Mouse (Mus musculus): ENCODE measurements around the gene Rapgef6. TPM values are rescaled to one million over a fixed set of nuclear protein-coding genes. Genes with fewer than 3 reads are reported as not detected.

Rapgef6 gene
- polyA plus RNA-seq, 1 experiment from 2014 or later: 46.8 TPM

- Histone ChIP-seq H3K27me3 (no peaks in the 10 kb centered on the region), H3K4me3 (no peak overlapping the region), H3K4me2 (no peak overlapping the region), H3K36me3 (peaks cover 43% of the 10 kb centered on the region), H3K9ac (no peak overlapping the region), H3K9me3 (no peaks in the 10 kb centered on the region), H3K4me1 (replicated peaks) (peaks cover 14% of the 10 kb centered on the region), H3K27ac (replicated peaks) (no peak overlapping the region)
- ATAC-seq (ENCODE audit: low read depth): no peak
- WGBS: 84% methylated on average over 3 of the region's 3 CpGs
These were observed 204.0 kb downstream of the Rapgef6 start for GRCm38 (mm10) chr11:54726571-54727062.

- WGBS: 81% methylated on average over 5 of the region's 5 CpGs
- Histone ChIP-seq H3K4me1 (replicated peaks) (peaks cover 14% of the 10 kb centered on the region), H3K9ac (no peak overlapping the region), H3K27me3 (no peaks in the 10 kb centered on the region), H3K9me3 (no peaks in the 10 kb centered on the region), H3K27ac (replicated peaks) (no peak overlapping the region), H3K36me3 (peaks cover 40% of the 10 kb centered on the region), H3K4me3 (no peak overlapping the region), H3K4me2 (no peak overlapping the region)
- no peak for ATAC-seq (ENCODE audit: low read depth)
These were observed 204.8 kb downstream of the Rapgef6 start for GRCm38 (mm10) chr11:54727327-54727901.

- Histone ChIP-seq H3K27me3 (no peaks in the 10 kb centered on the region), H3K4me3 (no peak overlapping the region), H3K27ac (replicated peaks) (no peak overlapping the region), H3K9ac (no peak overlapping the region), H3K4me1 (replicated peaks) (peaks cover 14% of the 10 kb centered on the region), H3K36me3 (peaks cover 31% of the 10 kb centered on the region), H3K4me2 (no peak overlapping the region), H3K9me3 (no peaks in the 10 kb centered on the region)
- ATAC-seq (ENCODE audit: low read depth): no peak
- 69% methylated on average over 2 of the region's 2 CpGs for WGBS
These were observed 205.7 kb downstream of the Rapgef6 start for GRCm38 (mm10) chr11:54728371-54728770.

GRCm38 (mm10) chr11:54729311-54729710 lies 206.7 kb downstream of the Rapgef6 start:
- no peak overlapping the region for H3K27ac ChIP-seq (replicated peaks)
- peaks cover 30% of the 10 kb centered on the region for H3K36me3 ChIP-seq
- WGBS: 87% methylated on average over 3 of the region's 3 CpGs
- no peaks in the 10 kb centered on the region for H3K9me3 ChIP-seq
- H3K4me3 ChIP-seq: no peak overlapping the region
- H3K4me1 ChIP-seq (replicated peaks): peaks cover 16% of the 10 kb centered on the region
- H3K27me3 ChIP-seq: no peaks in the 10 kb centered on the region
- H3K9ac ChIP-seq: no peak overlapping the region
- H3K4me2 ChIP-seq: no peak overlapping the region
- ATAC-seq (ENCODE audit: low read depth): no peak

- WGBS: 90% methylated on average over 5 of the region's 5 CpGs
- Histone ChIP-seq H3K9ac (no peak overlapping the region), H3K36me3 (peaks cover 40% of the 10 kb centered on the region), H3K9me3 (no peaks in the 10 kb centered on the region), H3K27me3 (no peaks in the 10 kb centered on the region), H3K4me3 (no peak overlapping the region), H3K27ac (replicated peaks) (no peak overlapping the region), H3K4me1 (replicated peaks) (peaks cover 10% of the 10 kb centered on the region; the same call in 1 of the 2 replicates), H3K4me2 (no peak overlapping the region)
- no peak for ATAC-seq (ENCODE audit: low read depth)
These were observed 208.3 kb downstream of the Rapgef6 start for GRCm38 (mm10) chr11:54730931-54731330.

- ATAC-seq (ENCODE audit: low read depth): no peak
- H3K27ac ChIP-seq (replicated peaks): no peak overlapping the region
- no peak overlapping the region for H3K9ac ChIP-seq
- no peaks in the 10 kb centered on the region for H3K27me3 ChIP-seq
- no peak overlapping the region for H3K4me3 ChIP-seq
- 88% methylated on average over 7 of the region's 7 CpGs for WGBS
- H3K9me3 ChIP-seq: no peaks in the 10 kb centered on the region
- H3K4me2 ChIP-seq: no peak overlapping the region
- H3K4me1 ChIP-seq (replicated peaks): peaks cover 10% of the 10 kb centered on the region; the same call in 1 of the 2 replicates
- H3K36me3 ChIP-seq: peaks cover 41% of the 10 kb centered on the region
These were observed 208.7 kb downstream of the Rapgef6 start for GRCm38 (mm10) chr11:54731367-54731766.

GRCm38 (mm10) chr11:54733546-54733945 lies 210.9 kb downstream of the Rapgef6 start:
- ATAC-seq (ENCODE audit: low read depth): no peak
- H3K36me3 ChIP-seq: peaks cover 46% of the 10 kb centered on the region
- 0 out of 2 replicates have a peak, but pooled peaks cover 3% of the 10 kb centered on the region for H3K4me1 ChIP-seq (replicated peaks)
- H3K4me3 ChIP-seq: no peak overlapping the region
- no peak overlapping the region; the same call in 1 of the 2 replicates for H3K27ac ChIP-seq (replicated peaks)
- H3K4me2 ChIP-seq: no peak overlapping the region
- no peaks in the 10 kb centered on the region for H3K9me3 ChIP-seq
- 78% methylated on average over 7 of the region's 7 CpGs for WGBS
- H3K27me3 ChIP-seq: no peaks in the 10 kb centered on the region
- no peak overlapping the region for H3K9ac ChIP-seq

GRCm38 (mm10) chr11:54735114-54735513 lies 212.5 kb downstream of the Rapgef6 start:
- Histone ChIP-seq H3K27me3 (no peaks in the 10 kb centered on the region), H3K4me2 (no peak overlapping the region), H3K27ac (replicated peaks) (no peak overlapping the region), H3K36me3 (peaks cover 51% of the 10 kb centered on the region), H3K4me1 (replicated peaks) (0 out of 2 replicates have a peak, but pooled peaks cover 3% of the 10 kb centered on the region), H3K4me3 (no peak overlapping the region), H3K9ac (no peak overlapping the region), H3K9me3 (no peaks in the 10 kb centered on the region)
- 100% methylated on average over 1 of the region's 1 CpGs for WGBS
- no peak for ATAC-seq (ENCODE audit: low read depth)

GRCm38 (mm10) chr11:54736903-54737302 lies 214.3 kb downstream of the Rapgef6 start:
- WGBS: 93% methylated on average over 5 of the region's 5 CpGs
- Histone ChIP-seq H3K36me3 (peaks cover 49% of the 10 kb centered on the region), H3K9ac (no peak overlapping the region), H3K9me3 (no peaks in the 10 kb centered on the region), H3K27ac (replicated peaks) (no peak overlapping the region), H3K4me2 (no peak overlapping the region), H3K4me3 (no peak overlapping the region), H3K27me3 (no peaks in the 10 kb centered on the region), H3K4me1 (replicated peaks) (0 out of 2 replicates have a peak, but pooled peaks cover 3% of the 10 kb centered on the region)
- ATAC-seq (ENCODE audit: low read depth): no peak

GRCm38 (mm10) chr11:54739012-54739750 lies 216.5 kb downstream of the Rapgef6 start:
- whole genome bisulfite sequencing: 95% methylated on average over 4 of the region's 4 CpGs

GRCm38 (mm10) chr11:54741330-54741729 lies 218.7 kb downstream of the Rapgef6 start:
- WGBS: 99% methylated on average over 2 of the region's 2 CpGs
- Histone ChIP-seq H3K9me3 (no peaks in the 10 kb centered on the region), H3K4me2 (no peak overlapping the region), H3K36me3 (peaks cover 32% of the 10 kb centered on the region), H3K27me3 (no peaks in the 10 kb centered on the region), H3K4me3 (no peak overlapping the region), H3K27ac (replicated peaks) (no peak overlapping the region), H3K4me1 (replicated peaks) (no peaks in the 10 kb centered on the region), H3K9ac (no peak overlapping the region)
- ATAC-seq (ENCODE audit: low read depth): no peak

More at GRCm38 (mm10) chr11:54739012-54739750, 216.5 kb downstream of the Rapgef6 start:
- Histone ChIP-seq H3K36me3 (peaks cover 48% of the 10 kb centered on the region), H3K27me3 (no peaks in the 10 kb centered on the region), H3K4me2 (no peak overlapping the region), H3K4me3 (no peak overlapping the region), H3K4me1 (replicated peaks) (no peaks in the 10 kb centered on the region), H3K9me3 (no peaks in the 10 kb centered on the region), H3K27ac (replicated peaks) (no peak overlapping the region), H3K9ac (no peak overlapping the region)
- no peak for ATAC-seq (ENCODE audit: low read depth)

GRCm38 (mm10) chr11:54744231-54744630 lies 221.6 kb downstream of the Rapgef6 start:
- Histone ChIP-seq H3K9me3 (no peaks in the 10 kb centered on the region), H3K4me2 (no peak overlapping the region), H3K4me3 (no peak overlapping the region), H3K9ac (no peak overlapping the region), H3K27ac (replicated peaks) (no peak overlapping the region), H3K27me3 (no peaks in the 10 kb centered on the region), H3K36me3 (peaks cover 33% of the 10 kb centered on the region), H3K4me1 (replicated peaks) (no peaks in the 10 kb centered on the region)
- ATAC-seq (ENCODE audit: low read depth): no peak
- 71% methylated on average over 1 of the region's 1 CpGs for WGBS
